ENCODE assay signal across 9 mouse cellular contexts in the genomic region with DNA sequence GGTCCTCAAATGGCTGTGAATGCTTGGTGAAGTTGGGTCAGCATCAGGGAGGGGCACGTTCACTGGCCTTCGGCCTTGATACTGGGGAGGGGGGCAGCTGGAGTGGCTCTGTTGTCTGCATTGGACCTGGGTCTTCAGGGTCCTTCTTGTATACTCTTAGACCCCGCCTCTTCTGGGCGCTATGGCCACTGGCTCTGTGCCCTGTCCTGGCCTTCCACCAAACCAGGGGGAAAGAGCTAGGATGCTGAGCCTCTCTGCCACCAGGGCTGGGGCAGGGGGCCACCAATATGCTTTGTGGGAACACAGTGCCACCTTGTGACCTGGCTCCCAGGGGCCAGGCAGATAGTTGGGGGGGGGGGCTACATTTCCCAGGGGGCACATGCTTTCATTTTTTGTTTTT.
DNase-seq lines count a peak whose midpoint lies in the region; ATAC-seq and TF ChIP-seq lines count a peak whose summit lies in the region.
"Had no signal": no experiment of that assay in that cellular context is flagged by ENCODE, and none has a peak within 500 bp of the region (broad histone marks: within the 10 kb centered on the region; RNA-seq: fewer than 3 reads in every experiment).

No protein-coding gene starts in this region.

- TF ChIP-seq EP300 in stomach, postnatal 0 days (optimal IDR thresholded peaks at IDR 0.05), result no peak

- peak; percentile 45 for DNase-seq in gastrocnemius, adult 2 months
- DNase-seq in gastrocnemius, adult 18-20 months (ENCODE audit: low spot score), result no peak
- DNase-seq in right cerebral cortex, postnatal 10 days (ENCODE audit: low spot score in 2 of 2), result peak; percentile 57 to 63
- no peak for DNase-seq in right cerebral cortex, postnatal 14 days
- no peak for DNase-seq in limb, embryonic 10.5 days (ENCODE audit: low spot score)
- DNase-seq in stomach, postnatal 0 days (ENCODE audit: low spot score), result no peak

- no peak overlapping the region for H3K9ac ChIP-seq in stomach, postnatal 0 days (ENCODE audit: low read length)
- H3K9ac ChIP-seq: embryonic facial prominence, embryonic 13.5 days had no signal

- intact Hi-C loops in gastrocnemius, adult 2 months (cut with DNase I), result no loop called here

- peak overlapping the region; percentile 68 for H3K27ac ChIP-seq in gastrocnemius, adult 2 months
- peak overlapping the region; percentile 71 for H3K27ac ChIP-seq in limb, embryonic 10.5 days
- peak overlapping the region; percentile 56; the same call in 1 of the 2 replicates for H3K27ac ChIP-seq in stomach, postnatal 0 days (replicated peaks)
- H3K27ac ChIP-seq: embryonic facial prominence, embryonic 13.5 days had no signal

- peaks cover 21% of the 10 kb centered on the region; the same call in 1 of the 2 replicates for H3K27me3 ChIP-seq in limb, embryonic 10.5 days (ENCODE audit: low read depth, poor library complexity, severe bottlenecking)
- H3K27me3 ChIP-seq in stomach, postnatal 0 days (ENCODE audit: control insufficient read depth, insufficient read depth, low read length), result no peaks in the 10 kb centered on the region

- peaks cover 87% of the 10 kb centered on the region for H3K4me1 ChIP-seq in limb, embryonic 10.5 days
- H3K4me1 ChIP-seq in stomach, postnatal 0 days (replicated peaks; ENCODE audit: control insufficient read depth, insufficient read depth), result no peaks in the 10 kb centered on the region; the same call in none of the 2 replicates

- peaks cover 12% of the 10 kb centered on the region; the same call in 1 of the 2 replicates for H3K36me3 ChIP-seq in limb, embryonic 10.5 days
- H3K36me3 ChIP-seq in stomach, postnatal 0 days (ENCODE audit: control insufficient read depth, insufficient read depth, low read length), result no peaks in the 10 kb centered on the region
- H3K36me3 ChIP-seq: embryonic facial prominence, embryonic 13.5 days had no signal

- peak; percentile 2; the same call in 1 of the 2 replicates for TF ChIP-seq CTCF in gastrocnemius, adult 2 months (IDR thresholded peaks at IDR 0.05)
- TF ChIP-seq CTCF in stomach, postnatal 0 days (IDR thresholded peaks at IDR 0.05; ENCODE audit: low read depth), result no peak; the same call in 1 of the 2 replicates

- peak overlapping the region; percentile 57 for H3K4me3 ChIP-seq in gastrocnemius, adult 2 months
- H3K4me3 ChIP-seq in limb, embryonic 10.5 days, result 0 out of 2 replicates have a peak overlapping the region, but pooled peaks have one; percentile 17
- H3K4me3 ChIP-seq in stomach, postnatal 0 days (ENCODE audit: low read depth, low read length), result no peak overlapping the region
- H3K4me3 ChIP-seq: embryonic facial prominence, embryonic 13.5 days had no signal

- no peak overlapping the region for H3K4me2 ChIP-seq in stomach, postnatal 0 days (replicated peaks; ENCODE audit: low read depth)
- H3K4me2 ChIP-seq: embryonic facial prominence, embryonic 13.5 days had no signal

- no peak for ATAC-seq in stomach, postnatal 0 days (ENCODE audit: low FRiP score, low TSS enrichment)
- ATAC-seq in megakaryocyte-erythroid progenitor cell, adult 5-6 weeks (replicated peaks; ENCODE audit: low FRiP score, low TSS enrichment, poor library complexity, severe bottlenecking), result no peak
- ATAC-seq in CD4-positive, CD25-positive, alpha-beta regulatory T cell, adult 4 months, result no peak

- WGBS in limb, embryonic 10.5 days, result 66% methylated on average over 4 of the region's 4 CpGs
- WGBS in stomach, postnatal 0 days, result 39% methylated on average over 4 of the region's 4 CpGs

- H3K9me3 ChIP-seq in limb, embryonic 10.5 days (replicated peaks), result no peaks in the 10 kb centered on the region
- H3K9me3 ChIP-seq in stomach, postnatal 0 days (ENCODE audit: control insufficient read depth, low read length), result no peaks in the 10 kb centered on the region
- H3K9me3 ChIP-seq: embryonic facial prominence, embryonic 13.5 days had no signal

Comparison
In these comparisons a context has a peak if more than half of its experiments do, and no peak if none do; other contexts are left out.
1. DNase-seq: peak in gastrocnemius, adult 2 months (single experiment) and right cerebral cortex, postnatal 10 days (2 of 2); none in gastrocnemius, adult 18-20 months (single experiment), right cerebral cortex, postnatal 14 days (single experiment), limb, embryonic 10.5 days (single experiment) and stomach, postnatal 0 days (single experiment).
2. Peak in every context shown above with its lines, with median percentiles within 50 percentile points of each other: H3K27ac ChIP-seq.